Mouse (Mus musculus): ENCODE results near the gene Higd1c. TPM values are rescaled to one million over a fixed set of nuclear protein-coding genes. Genes with fewer than 3 reads are reported as not detected.

Higd1c gene
- polyA plus RNA-seq, 1 experiment from 2014 or later, result not detected

DNA sequence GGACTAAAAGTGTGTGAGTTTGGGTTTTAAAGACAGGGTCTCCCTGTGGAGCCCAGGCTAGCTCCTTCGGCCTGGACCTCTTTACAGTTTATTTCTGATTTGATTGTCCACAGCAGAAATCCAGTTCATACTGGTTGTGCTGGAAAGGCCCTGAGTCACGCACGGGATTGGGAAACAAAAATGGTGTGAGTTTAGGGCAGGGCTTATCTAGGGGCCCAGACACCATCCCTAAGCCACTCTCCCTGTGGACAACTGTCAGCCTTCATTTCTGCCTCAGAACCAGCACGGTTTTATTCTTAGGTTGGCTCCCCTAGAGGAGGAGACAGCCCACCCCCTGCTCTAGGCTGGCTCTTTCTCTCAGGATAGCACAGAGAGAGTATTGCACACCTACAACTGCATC, 68.9 kb downstream of the Higd1c start:
- Histone ChIP-seq H3K4me2 (ENCODE audit: low read depth) (no peak overlapping the region), H3K27ac (ENCODE audit: low read depth, low read length) (no peak overlapping the region), H3K27me3 (ENCODE audit: control insufficient read depth, insufficient read depth, low read length) (no peaks in the 10 kb centered on the region), H3K4me3 (ENCODE audit: low read depth, low read length) (no peak overlapping the region), H3K9ac (ENCODE audit: low read length) (no peak overlapping the region), H3K36me3 (ENCODE audit: control insufficient read depth, insufficient read depth, low read length) (no peaks in the 10 kb centered on the region), H3K9me3 (ENCODE audit: control insufficient read depth, low read length) (no peaks in the 10 kb centered on the region), H3K4me1 (ENCODE audit: control insufficient read depth, insufficient read depth, low read length) (no peaks in the 10 kb centered on the region)
- ATAC-seq (ENCODE audit: insufficient read depth, low FRiP score, low TSS enrichment) (no peak), DNase-seq (ENCODE audit: low spot score) (no peak)
- WGBS, result 70% methylated on average over 4 of the region's 4 CpGs

Other genes with a start within 250 kb of the Higd1c start
- gene Atf1, start 136.7 kb upstream of the Higd1c start, polyA plus RNA-seq (2014; fragmentation: Nextera tagmentation; extraction: Ambion mirVana), result 24.5 and 27.3 TPM in 2 replicates
- gene Tmprss12, start 83.7 kb upstream of the Higd1c start, polyA plus RNA-seq (2014; fragmentation: Nextera tagmentation; extraction: Ambion mirVana), result not detected in 2 replicates
- 3.1 and 3.8 TPM in 2 replicates for gene Mettl7a1, start 60.4 kb upstream of the Higd1c start, polyA plus RNA-seq (2014; fragmentation: Nextera tagmentation; extraction: Ambion mirVana)
- not detected in 2 replicates for gene Mettl7a3, start 29.6 kb upstream of the Higd1c start, polyA plus RNA-seq (2014; fragmentation: Nextera tagmentation; extraction: Ambion mirVana)
- gene Methig1, start 11.4 kb upstream of the Higd1c start, polyA plus RNA-seq (2014; fragmentation: Nextera tagmentation; extraction: Ambion mirVana), result 0.16 TPM in 1 of 2 replicates, not detected in the other
- gene Mettl7a2, start 11.3 kb upstream of the Higd1c start, polyA plus RNA-seq (2014; fragmentation: Nextera tagmentation; extraction: Ambion mirVana), result 0.15 TPM in 1 of 2 replicates, not detected in the other
- 0.08 TPM in 1 of 2 replicates, not detected in the other for gene Gm5475, start 57.6 kb downstream of the Higd1c start, polyA plus RNA-seq (2014; fragmentation: Nextera tagmentation; extraction: Ambion mirVana)
- 18.2 and 21.6 TPM in 2 replicates for gene Slc11a2, start 60.5 kb downstream of the Higd1c start, polyA plus RNA-seq (2014; fragmentation: Nextera tagmentation; extraction: Ambion mirVana)
- 47.3 and 51.1 TPM in 2 replicates for gene Letmd1, start 104.5 kb downstream of the Higd1c start, polyA plus RNA-seq (2014; fragmentation: Nextera tagmentation; extraction: Ambion mirVana)
- 28.9 and 29.9 TPM in 2 replicates for gene Csrnp2, start 130.9 kb downstream of the Higd1c start, polyA plus RNA-seq (2014; fragmentation: Nextera tagmentation; extraction: Ambion mirVana)
- gene Tfcp2, start 187.5 kb downstream of the Higd1c start, polyA plus RNA-seq (2014; fragmentation: Nextera tagmentation; extraction: Ambion mirVana), result 30.2 and 31.3 TPM in 2 replicates
- 12.1 and 12.5 TPM in 2 replicates for gene Pou6f1, start 235.4 kb downstream of the Higd1c start, polyA plus RNA-seq (2014; fragmentation: Nextera tagmentation; extraction: Ambion mirVana)

Measured in neural tube, embryonic 11.5 days (tissue).